Mouse (Mus musculus): ENCODE measurements around the gene Cops9. TPM values are rescaled to one million over a fixed set of nuclear protein-coding genes. Genes with fewer than 3 reads are reported as not detected.

The Cops9 gene
- polyA plus RNA-seq, 1 experiment from 2014 or later = 348 TPM

DNA sequence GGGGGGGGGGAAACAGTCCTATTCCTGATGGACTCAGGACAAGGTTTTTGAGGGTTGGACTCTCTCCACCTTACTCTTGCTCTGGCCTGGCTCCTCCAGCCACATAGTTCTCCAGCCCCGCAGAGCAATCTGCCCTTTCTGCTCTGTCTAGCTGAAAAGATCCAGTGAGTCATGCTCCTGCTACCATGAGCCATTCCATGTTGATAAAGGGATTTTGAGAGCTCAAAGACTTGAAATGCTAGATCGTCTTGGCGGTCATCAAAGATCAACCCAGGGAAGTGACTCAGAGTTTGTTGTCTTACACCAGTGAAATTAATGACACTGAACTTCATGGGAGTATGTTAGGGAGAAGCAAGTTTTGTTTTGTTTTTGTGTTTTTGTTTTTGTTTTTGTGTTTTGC, 27.6 kb upstream of the Cops9 start:
- Histone ChIP-seq H3K27ac (ENCODE audit: poor library complexity, severe bottlenecking) (no peak overlapping the region), H3K4me3 (no peak overlapping the region), H3K4me1 (replicated peaks) (no peaks in the 10 kb centered on the region), H3K4me2 (no peak overlapping the region), H3K9me3 (replicated peaks) (no peaks in the 10 kb centered on the region), H3K27me3 (replicated peaks) (peaks cover 23% of the 10 kb centered on the region), H3K9ac (no peak overlapping the region), H3K36me3 (no peaks in the 10 kb centered on the region)
- ATAC-seq (ENCODE audit: insufficient number of reproducible peaks, low FRiP score) = no peak
- 73% methylated on average over 3 of the region's 3 CpGs for WGBS

DNA sequence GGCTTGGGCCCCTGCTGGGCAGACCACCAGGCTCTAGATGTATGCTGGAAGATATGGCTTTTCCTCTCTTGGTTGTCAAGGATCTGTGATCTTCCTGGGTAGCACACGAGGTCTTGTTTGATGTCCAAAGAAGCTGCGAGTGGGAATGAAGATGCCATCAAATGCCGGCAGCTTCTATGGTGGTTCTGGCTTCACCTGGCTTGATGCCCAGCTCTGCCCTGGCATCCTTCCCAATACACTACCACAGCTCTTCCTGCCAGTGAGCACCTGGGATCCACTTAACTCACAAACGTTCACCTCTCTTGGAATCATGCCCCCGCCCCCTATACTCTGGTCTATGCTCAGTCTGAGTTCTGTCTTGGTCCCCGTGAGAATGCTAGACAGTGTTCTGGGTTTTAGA, 25.3 kb upstream of the Cops9 start:
- Histone ChIP-seq H3K36me3 (no peaks in the 10 kb centered on the region), H3K4me1 (replicated peaks) (no peaks in the 10 kb centered on the region), H3K4me3 (no peak overlapping the region), H3K9me3 (replicated peaks) (no peaks in the 10 kb centered on the region), H3K27me3 (replicated peaks) (peaks cover 17% of the 10 kb centered on the region), H3K27ac (ENCODE audit: poor library complexity, severe bottlenecking) (no peak overlapping the region), H3K9ac (no peak overlapping the region), H3K4me2 (no peak overlapping the region)
- no peak for ATAC-seq (ENCODE audit: insufficient number of reproducible peaks, low FRiP score)
- 71% methylated on average over 6 of the region's 6 CpGs for WGBS

DNA sequence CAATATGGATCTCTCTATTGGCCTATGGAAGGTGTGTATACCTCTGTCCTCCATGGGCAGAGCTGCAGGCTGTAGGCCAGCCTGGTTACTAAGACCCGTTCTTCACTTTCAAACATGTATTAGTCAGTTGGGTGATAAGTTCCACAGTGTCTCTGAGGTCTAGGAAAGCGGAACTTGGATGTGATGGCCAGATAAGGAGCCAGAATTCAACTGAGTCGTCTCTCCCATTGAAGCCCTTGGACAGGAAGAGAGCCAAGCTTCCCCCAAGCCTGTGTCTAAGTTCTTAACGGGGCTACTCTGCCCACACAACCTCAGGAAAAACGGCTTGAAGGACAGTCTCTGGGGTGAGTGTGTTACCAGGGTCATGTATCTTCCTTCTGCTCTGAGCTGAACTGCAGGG, 17.6 kb upstream of the Cops9 start:
- H3K4me1 ChIP-seq (replicated peaks) = no peaks in the 10 kb centered on the region
- H3K36me3 ChIP-seq = no peaks in the 10 kb centered on the region
- no peak overlapping the region for H3K27ac ChIP-seq (ENCODE audit: poor library complexity, severe bottlenecking)
- H3K27me3 ChIP-seq (replicated peaks) = peaks cover 46% of the 10 kb centered on the region
- 37% methylated on average over 5 of the region's 5 CpGs for WGBS
- no peak overlapping the region for H3K9ac ChIP-seq
- no peak overlapping the region for H3K4me3 ChIP-seq
- H3K4me2 ChIP-seq = no peak overlapping the region
- no peak for ATAC-seq (ENCODE audit: insufficient number of reproducible peaks, low FRiP score)
- H3K9me3 ChIP-seq (replicated peaks) = no peaks in the 10 kb centered on the region

DNA sequence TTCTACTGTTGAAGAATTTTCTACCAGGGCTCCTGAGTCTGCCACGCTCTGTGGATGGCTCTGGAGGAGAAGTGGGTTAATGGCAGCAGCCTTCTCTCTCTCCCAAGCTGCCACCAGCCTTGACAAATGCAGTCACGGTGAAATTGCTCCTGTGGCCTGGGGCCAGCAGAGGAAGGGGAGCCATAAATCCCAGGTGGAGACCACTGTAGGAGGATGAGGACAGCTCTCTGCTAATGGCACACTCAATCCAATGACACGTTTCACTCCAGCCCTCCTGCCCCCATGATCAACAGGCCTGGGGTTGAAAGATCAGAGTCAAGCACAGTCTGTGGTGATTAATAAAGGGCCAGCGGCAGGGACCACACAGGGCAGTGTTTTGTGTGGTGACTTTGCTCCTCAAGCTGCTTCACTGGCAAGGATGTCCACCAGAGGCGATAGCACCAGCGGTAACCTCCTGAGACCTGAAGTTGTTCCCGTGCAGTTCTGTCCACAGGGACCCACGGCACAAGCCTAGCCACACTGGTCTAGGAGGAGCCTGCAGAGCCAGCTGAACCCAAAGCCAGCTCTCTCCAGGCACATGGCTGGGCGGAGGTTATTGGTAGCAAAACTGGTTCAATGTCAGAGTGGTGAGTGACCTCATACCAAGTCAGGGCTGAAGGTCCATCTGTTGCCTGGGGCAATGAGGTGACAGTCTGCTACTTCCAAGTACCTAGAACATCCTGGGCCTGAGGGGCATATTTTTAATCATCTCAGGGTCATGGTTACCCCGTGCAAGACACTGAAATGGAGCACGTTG, 15.4 kb upstream of the Cops9 start:
- H3K36me3 ChIP-seq = no peaks in the 10 kb centered on the region
- no peak overlapping the region for H3K9ac ChIP-seq
- H3K9me3 ChIP-seq (replicated peaks) = no peaks in the 10 kb centered on the region
- peaks cover 58% of the 10 kb centered on the region for H3K27me3 ChIP-seq (replicated peaks)
- ATAC-seq (ENCODE audit: insufficient number of reproducible peaks, low FRiP score) = no peak
- H3K4me3 ChIP-seq = no peak overlapping the region
- H3K4me2 ChIP-seq = no peak overlapping the region
- 74% methylated on average over 11 of the region's 11 CpGs for WGBS
- H3K4me1 ChIP-seq (replicated peaks) = no peaks in the 10 kb centered on the region
- no peak overlapping the region for H3K27ac ChIP-seq (ENCODE audit: poor library complexity, severe bottlenecking)

DNA sequence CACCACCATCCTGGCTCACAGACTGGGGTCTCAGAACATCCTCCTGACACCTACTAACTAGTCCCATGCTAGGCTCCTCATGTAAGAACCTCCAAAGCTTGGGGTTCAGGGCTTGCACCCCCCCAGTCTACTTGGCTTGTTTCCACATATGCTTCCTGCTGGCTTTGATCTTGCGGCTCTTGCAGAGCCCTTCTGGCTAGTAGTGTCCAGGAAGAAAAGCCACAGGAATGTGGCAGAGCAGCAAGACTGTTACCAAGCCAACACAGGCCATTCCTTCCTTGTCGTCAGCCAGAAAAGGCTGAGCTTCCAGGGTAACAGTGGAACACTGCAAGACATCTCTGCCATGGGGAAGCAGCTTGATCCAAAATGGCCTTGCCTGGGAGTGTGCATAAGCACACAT, 12.9 kb upstream of the Cops9 start:
- Histone ChIP-seq H3K4me2 (no peak overlapping the region), H3K4me1 (replicated peaks) (no peaks in the 10 kb centered on the region), H3K9me3 (replicated peaks) (no peaks in the 10 kb centered on the region), H3K27ac (ENCODE audit: poor library complexity, severe bottlenecking) (no peak overlapping the region), H3K4me3 (no peak overlapping the region), H3K36me3 (no peaks in the 10 kb centered on the region), H3K9ac (no peak overlapping the region), H3K27me3 (replicated peaks) (peaks cover 66% of the 10 kb centered on the region)
- WGBS = 63% methylated on average over 2 of the region's 2 CpGs
- no peak for ATAC-seq (ENCODE audit: insufficient number of reproducible peaks, low FRiP score)

DNA sequence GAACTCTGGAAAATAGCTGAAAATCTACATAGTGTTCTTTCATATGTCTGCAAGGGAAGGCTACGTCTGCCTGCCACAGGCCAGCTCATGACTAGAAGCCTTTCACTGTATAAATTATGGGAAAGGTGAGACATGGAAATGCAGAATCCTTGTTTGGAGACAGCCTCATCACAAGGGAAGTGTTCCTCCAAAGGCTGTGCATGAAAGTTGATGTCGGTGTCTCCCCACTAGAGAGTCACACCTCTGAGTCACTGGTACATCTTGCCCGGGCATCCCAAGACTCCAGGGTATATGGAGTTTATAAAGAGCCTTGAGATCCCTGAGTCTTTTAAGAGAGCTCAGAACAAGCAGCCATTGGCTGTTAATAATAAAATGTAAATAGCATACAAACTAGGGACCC, 11.4 kb upstream of the Cops9 start:
- H3K9me3 ChIP-seq (replicated peaks) = no peaks in the 10 kb centered on the region
- WGBS = 86% methylated on average over 3 of the region's 3 CpGs
- no peak overlapping the region for H3K4me2 ChIP-seq
- peaks cover 71% of the 10 kb centered on the region for H3K27me3 ChIP-seq (replicated peaks)
- H3K27ac ChIP-seq (ENCODE audit: poor library complexity, severe bottlenecking) = no peak overlapping the region
- no peak overlapping the region for H3K9ac ChIP-seq
- H3K36me3 ChIP-seq = no peaks in the 10 kb centered on the region
- no peak overlapping the region for H3K4me3 ChIP-seq
- H3K4me1 ChIP-seq (replicated peaks) = no peaks in the 10 kb centered on the region
- ATAC-seq (ENCODE audit: insufficient number of reproducible peaks, low FRiP score) = no peak

DNA sequence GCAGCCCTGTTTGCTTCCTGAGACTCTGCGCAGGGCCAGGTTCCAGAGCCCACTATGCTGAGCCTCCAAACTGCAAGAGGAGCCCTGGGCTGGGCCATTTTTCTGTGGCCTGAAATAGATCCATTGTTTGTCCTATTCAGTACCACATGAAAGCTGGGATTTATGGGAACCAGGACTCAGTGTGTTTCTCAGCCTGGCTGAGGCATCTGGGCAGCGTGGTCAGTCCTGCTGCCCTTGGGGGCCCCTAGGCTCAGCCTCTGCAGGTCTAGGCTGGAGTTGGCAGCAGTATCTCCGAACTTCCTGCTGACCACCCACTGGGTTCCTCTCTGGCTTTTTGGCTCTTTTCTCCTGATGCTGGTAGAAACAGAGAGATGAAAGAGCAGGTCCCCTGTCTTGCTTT, 9.7 kb upstream of the Cops9 start:
- no peaks in the 10 kb centered on the region for H3K4me1 ChIP-seq (replicated peaks)
- H3K27me3 ChIP-seq (replicated peaks) = peaks cover 62% of the 10 kb centered on the region
- no peaks in the 10 kb centered on the region for H3K9me3 ChIP-seq (replicated peaks)
- no peak overlapping the region for H3K4me3 ChIP-seq
- no peaks in the 10 kb centered on the region for H3K36me3 ChIP-seq
- ATAC-seq (ENCODE audit: insufficient number of reproducible peaks, low FRiP score) = no peak
- 55% methylated on average over 3 of the region's 3 CpGs for WGBS
- no peak overlapping the region for H3K27ac ChIP-seq (ENCODE audit: poor library complexity, severe bottlenecking)
- no peak overlapping the region for H3K4me2 ChIP-seq
- H3K9ac ChIP-seq = no peak overlapping the region

DNA sequence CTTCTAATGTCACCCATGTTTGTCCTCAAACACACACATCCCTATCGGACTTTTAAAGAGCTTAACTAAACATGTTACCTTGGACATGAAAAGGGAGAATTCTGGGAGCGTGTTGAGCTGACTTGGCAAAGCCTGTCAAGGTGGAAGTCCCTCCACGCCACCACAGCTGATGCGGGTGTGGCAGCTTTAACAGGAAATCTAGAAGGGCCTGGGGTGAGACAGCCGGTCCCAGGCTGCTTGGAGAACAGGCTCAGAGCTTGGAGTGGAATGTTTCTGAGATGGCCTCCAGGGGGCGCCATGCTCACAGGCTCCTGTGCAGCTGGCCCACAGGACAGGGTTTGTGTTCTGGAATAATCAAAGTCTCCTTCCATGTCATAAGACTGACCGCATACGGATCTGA, 6.9 kb upstream of the Cops9 start, which contains the start of gene Otos:
Gene Otos (minus strand): TSS at position 169 of the 400 bp plus-strand sequence.
- H3K9me3 ChIP-seq (replicated peaks) = no peaks in the 10 kb centered on the region
- 0 out of 2 replicates have a peak within 1 kb of the TSS, but pooled peaks have one; percentile 9 for H3K4me2 ChIP-seq
- ATAC-seq (ENCODE audit: insufficient number of reproducible peaks, low FRiP score) = peak; percentile 27; the same call in 1 of the 2 replicates
- no peak within 1 kb of the TSS for H3K4me3 ChIP-seq
- H3K27me3 ChIP-seq (replicated peaks) = peaks cover 58% of the 10 kb centered on the region
- no peaks in the 10 kb centered on the region for H3K36me3 ChIP-seq
- H3K27ac ChIP-seq (ENCODE audit: poor library complexity, severe bottlenecking) = no peak within 1 kb of the TSS
- no peaks in the 10 kb centered on the region for H3K4me1 ChIP-seq (replicated peaks)
- H3K9ac ChIP-seq = no peak within 1 kb of the TSS
- 27% methylated on average over 8 of the region's 8 CpGs for WGBS

DNA sequence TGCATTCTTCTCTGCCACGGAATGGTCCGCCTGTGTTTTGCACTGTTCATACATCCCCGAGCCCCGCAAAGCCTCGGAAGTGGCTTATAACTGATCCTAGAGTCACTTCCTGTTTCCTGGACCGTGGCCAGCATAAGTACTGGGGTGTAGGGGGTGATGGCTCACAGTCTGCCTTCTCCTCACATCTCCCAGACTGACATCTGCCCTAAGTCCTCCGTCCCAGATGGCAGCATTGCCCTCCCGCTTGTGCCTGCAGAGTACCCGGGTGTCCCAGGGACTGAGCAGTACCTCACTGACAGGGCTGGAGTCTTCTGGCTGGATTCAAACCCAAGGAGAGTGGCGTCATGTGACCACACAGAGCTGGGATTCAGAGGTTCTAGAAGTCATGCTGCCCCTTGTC, 6.4 kb upstream of the Cops9 start:
- no peaks in the 10 kb centered on the region for H3K9me3 ChIP-seq (replicated peaks)
- no peak overlapping the region for H3K27ac ChIP-seq (ENCODE audit: poor library complexity, severe bottlenecking)
- peaks cover 55% of the 10 kb centered on the region for H3K27me3 ChIP-seq (replicated peaks)
- 0 out of 2 replicates have a peak overlapping the region, but pooled peaks have one; percentile 9 for H3K4me2 ChIP-seq
- WGBS = 37% methylated on average over 10 of the region's 10 CpGs
- no peaks in the 10 kb centered on the region for H3K36me3 ChIP-seq
- H3K4me3 ChIP-seq = no peak overlapping the region
- no peak overlapping the region for H3K9ac ChIP-seq
- no peak for ATAC-seq (ENCODE audit: insufficient number of reproducible peaks, low FRiP score)
- no peaks in the 10 kb centered on the region for H3K4me1 ChIP-seq (replicated peaks)

DNA sequence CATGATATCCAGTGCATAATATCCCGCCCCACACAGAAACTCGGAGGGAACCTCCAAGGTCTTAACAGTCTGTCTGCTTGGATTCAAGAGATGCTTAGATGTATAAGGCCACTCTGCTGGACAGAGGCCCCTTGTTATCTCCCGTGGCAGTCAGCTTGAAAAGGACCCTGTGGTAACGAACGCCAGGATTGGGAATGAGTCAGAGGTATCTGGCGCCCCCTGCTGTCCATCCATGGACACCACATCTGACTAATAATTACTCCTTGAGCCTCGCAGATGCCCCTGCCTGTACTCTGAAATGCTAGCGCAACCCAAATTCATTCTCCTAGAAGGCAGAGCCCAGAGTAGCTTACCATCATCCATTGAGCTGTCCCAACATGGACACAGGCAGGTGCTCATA, 6.0 kb upstream of the Cops9 start:
- no peaks in the 10 kb centered on the region for H3K36me3 ChIP-seq
- no peak for ATAC-seq (ENCODE audit: insufficient number of reproducible peaks, low FRiP score)
- 6% methylated on average over 8 of the region's 8 CpGs for WGBS
- no peak overlapping the region for H3K27ac ChIP-seq (ENCODE audit: poor library complexity, severe bottlenecking)
- H3K4me3 ChIP-seq = no peak overlapping the region
- no peaks in the 10 kb centered on the region for H3K4me1 ChIP-seq (replicated peaks)
- H3K4me2 ChIP-seq = 0 out of 2 replicates have a peak overlapping the region, but pooled peaks have one; percentile 9
- peaks cover 53% of the 10 kb centered on the region for H3K27me3 ChIP-seq (replicated peaks)
- H3K9ac ChIP-seq = no peak overlapping the region
- H3K9me3 ChIP-seq (replicated peaks) = no peaks in the 10 kb centered on the region

DNA sequence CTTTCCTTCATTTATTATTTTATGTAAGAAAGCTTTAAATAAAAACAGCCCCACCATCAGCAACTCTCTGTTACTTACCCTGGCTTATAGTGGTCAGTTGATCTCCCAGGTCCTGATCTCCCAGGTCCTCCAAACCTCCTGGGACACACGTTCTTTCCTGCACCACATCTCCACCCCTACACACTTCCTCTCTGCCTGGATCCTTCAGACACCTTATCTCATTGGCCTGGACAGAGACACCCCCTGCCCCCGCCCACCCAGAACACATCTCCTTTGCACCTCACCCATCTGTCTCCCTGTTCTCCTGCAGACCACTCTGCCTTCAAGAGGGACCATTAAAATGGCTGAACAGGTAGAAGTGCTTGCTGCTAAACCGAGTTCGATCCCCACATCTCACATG, 5.2 kb upstream of the Cops9 start:
- Histone ChIP-seq H3K9ac (no peak overlapping the region), H3K27ac (ENCODE audit: poor library complexity, severe bottlenecking) (no peak overlapping the region), H3K4me3 (no peak overlapping the region), H3K4me1 (replicated peaks) (0 out of 2 replicates have a peak, but pooled peaks cover 5% of the 10 kb centered on the region), H3K4me2 (no peak overlapping the region), H3K27me3 (replicated peaks) (peaks cover 46% of the 10 kb centered on the region), H3K9me3 (replicated peaks) (no peaks in the 10 kb centered on the region), H3K36me3 (no peaks in the 10 kb centered on the region)
- no peak for ATAC-seq (ENCODE audit: insufficient number of reproducible peaks, low FRiP score)
- WGBS = 58% methylated on average over 4 of the region's 4 CpGs

DNA sequence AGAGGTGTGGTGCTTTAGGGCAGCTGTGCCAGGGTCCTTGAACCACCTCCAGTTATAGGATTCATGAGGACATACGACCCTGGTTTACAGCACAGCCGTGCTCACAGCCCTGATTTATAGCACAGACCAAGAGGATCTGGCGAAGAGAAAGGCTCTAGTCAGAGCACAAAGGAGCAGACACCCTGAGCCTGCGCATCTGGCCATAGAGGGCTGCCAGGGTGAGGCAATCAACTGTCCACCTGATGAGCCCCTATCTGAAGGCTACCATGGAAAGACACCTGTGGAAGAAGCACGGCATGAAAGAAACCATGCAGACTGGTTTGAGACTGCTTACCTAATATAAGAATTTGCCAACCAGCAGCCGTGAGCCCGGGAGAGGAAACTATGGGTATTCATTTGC, 4.8 kb upstream of the Cops9 start:
- Histone ChIP-seq H3K4me3 (no peak overlapping the region), H3K9ac (no peak overlapping the region), H3K27me3 (replicated peaks) (peaks cover 42% of the 10 kb centered on the region), H3K27ac (ENCODE audit: poor library complexity, severe bottlenecking) (no peak overlapping the region), H3K9me3 (replicated peaks) (no peaks in the 10 kb centered on the region), H3K36me3 (no peaks in the 10 kb centered on the region), H3K4me2 (no peak overlapping the region), H3K4me1 (replicated peaks) (0 out of 2 replicates have a peak, but pooled peaks cover 6% of the 10 kb centered on the region)
- ATAC-seq (ENCODE audit: insufficient number of reproducible peaks, low FRiP score) = no peak
- WGBS = 70% methylated on average over 7 of the region's 7 CpGs

Measured in heart, embryonic 12.5 days (tissue).